Mouse (Mus musculus): Measurements from ENCODE around the gene Agl. TPM values are rescaled to one million over a fixed set of nuclear protein-coding genes. Genes with fewer than 3 reads are reported as not detected.
A peak's percentile ranks its signal among the peaks of the same experiment; 100 is the strongest.

Gene Agl
- polyA plus RNA-seq, 1 experiment from 2014 or later = 19.5 TPM

DNA sequence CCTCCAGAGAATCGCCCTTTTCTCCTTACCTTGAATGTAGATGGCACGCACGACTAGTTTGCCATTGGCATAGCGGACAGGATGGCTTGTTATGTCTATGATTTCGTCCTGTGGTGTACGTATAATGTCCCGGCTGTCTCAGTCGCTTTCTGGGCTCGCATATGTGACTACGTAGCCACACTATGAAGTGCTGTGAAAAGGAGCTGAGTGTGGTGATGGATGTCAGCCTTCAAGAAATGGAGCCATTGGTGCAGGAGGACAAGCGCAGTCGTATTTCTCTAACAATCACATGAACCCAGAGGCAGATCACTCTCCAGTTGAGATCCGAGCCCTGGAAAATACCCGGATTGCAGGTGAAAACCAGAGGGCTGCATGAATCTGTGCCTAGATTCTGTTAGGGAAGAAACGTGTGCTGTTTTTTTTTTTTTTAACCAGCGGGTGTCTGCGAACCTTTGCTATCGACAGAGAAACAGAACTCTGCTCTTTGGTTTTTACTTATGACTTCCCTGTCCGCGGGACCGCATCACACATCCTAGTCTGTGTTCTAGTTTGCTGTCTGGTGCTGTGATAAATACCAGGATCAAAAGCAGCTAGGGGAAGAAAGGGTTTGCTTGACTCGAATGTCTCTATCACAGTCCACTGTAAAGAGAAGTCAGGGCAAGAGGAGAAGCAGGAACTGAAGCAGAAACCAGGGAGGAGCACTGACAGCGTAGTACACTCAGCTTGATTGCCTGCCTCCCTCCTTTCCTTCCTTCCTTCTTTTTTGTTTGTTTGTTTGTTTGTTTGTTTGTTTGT lies 28.9 kb upstream of the Agl start:
- no peak overlapping the region for H3K27ac ChIP-seq
- WGBS = 77% methylated on average over 23 of the region's 23 CpGs
- no peaks in the 10 kb centered on the region for H3K4me1 ChIP-seq (replicated peaks; ENCODE audit: control insufficient read depth, insufficient read depth, low read length)
- H3K9me3 ChIP-seq (ENCODE audit: control insufficient read depth, low read length) = no peaks in the 10 kb centered on the region
- ATAC-seq (ENCODE audit: low FRiP score) (no peak), DNase-seq (ENCODE audit: low spot score) (no peak)
- no peaks in the 10 kb centered on the region for H3K27me3 ChIP-seq (ENCODE audit: control insufficient read depth, insufficient read depth, low read length)
- H3K36me3 ChIP-seq (replicated peaks; ENCODE audit: control insufficient read depth, insufficient read depth) = no peaks in the 10 kb centered on the region
- H3K9ac ChIP-seq = no peak overlapping the region
- H3K4me3 ChIP-seq (replicated peaks; ENCODE audit: low read length) = no peak overlapping the region
- no peak overlapping the region for H3K4me2 ChIP-seq (replicated peaks)

DNA sequence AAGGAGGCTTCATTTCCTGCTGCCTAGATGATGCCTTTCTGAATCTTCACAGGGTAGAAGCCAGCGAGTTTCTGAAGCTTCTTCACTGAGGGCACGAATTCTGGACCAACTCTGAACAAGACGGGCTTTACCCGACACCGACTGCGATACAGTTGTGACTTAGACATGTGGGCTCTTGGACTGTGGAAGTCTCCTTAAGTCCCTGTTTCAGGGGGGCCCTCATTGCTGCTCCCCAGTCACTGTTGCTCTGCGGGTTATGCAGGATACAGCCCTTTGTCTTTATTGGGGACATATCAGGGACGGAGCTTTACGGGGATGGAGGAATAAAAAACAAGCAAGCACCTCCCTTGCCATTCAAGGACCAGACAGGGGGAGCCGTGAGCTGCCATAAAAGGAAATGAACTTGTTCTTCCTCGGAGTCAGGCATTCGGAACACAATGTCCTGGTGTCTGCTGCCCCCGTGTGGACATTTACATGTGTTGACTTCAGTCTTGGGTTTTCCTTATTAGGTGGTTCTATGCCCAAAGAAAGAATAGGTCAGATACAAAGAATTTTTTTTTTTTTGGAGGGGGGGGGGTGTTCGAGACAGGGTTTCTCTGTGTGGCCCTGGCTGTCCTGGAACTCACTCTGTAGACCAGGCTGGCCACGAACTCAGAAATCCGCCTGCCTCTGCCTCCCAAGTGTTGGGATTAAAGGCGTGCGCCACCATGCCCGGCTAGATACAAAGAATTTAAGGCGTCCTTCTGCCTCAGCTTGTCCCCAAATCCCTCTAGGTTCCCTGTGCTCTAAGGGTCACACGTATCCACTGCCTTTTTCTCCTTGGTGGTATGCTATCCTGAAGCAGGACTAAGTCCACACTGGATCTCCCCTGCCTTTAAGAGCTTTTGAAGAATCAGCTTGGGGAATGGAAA lies 28.1 kb upstream of the Agl start:
- Histone ChIP-seq H3K36me3 (replicated peaks; ENCODE audit: control insufficient read depth, insufficient read depth) (no peaks in the 10 kb centered on the region), H3K4me3 (replicated peaks; ENCODE audit: low read length) (peak overlapping the region; percentile 23), H3K4me2 (replicated peaks) (peak overlapping the region; percentile 53), H3K9me3 (ENCODE audit: control insufficient read depth, low read length) (no peaks in the 10 kb centered on the region), H3K27ac (no peak overlapping the region), H3K27me3 (ENCODE audit: control insufficient read depth, insufficient read depth, low read length) (no peaks in the 10 kb centered on the region), H3K9ac (peak overlapping the region; percentile 41), H3K4me1 (replicated peaks; ENCODE audit: control insufficient read depth, insufficient read depth, low read length) (no peaks in the 10 kb centered on the region)
- WGBS = 24% methylated on average over 21 of the region's 21 CpGs
- DNase-seq (ENCODE audit: low spot score) = peak; percentile 98
- peak; percentile 87 for ATAC-seq (ENCODE audit: low FRiP score)

DNA sequence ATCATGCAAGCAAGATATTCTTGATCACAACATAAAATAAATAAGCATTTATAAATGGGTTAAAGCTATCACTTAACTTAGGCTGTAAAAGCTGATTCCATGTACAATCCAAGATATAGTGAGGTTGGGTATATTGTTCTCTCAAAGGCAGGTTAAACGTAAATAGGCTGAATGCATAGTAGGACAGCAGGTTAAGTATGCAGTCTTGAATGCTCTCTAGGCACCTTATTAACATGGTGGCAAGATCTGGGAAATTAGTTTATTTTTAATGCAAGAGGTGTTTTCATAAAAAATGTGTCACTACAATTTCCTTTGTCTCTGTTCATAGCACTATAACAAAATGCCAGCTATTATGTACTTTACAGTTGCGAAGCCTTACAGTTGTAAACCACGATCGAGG lies 27.4 kb upstream of the Agl start:
- H3K9me3 ChIP-seq (ENCODE audit: control insufficient read depth, low read length) = no peaks in the 10 kb centered on the region
- H3K4me3 ChIP-seq (replicated peaks; ENCODE audit: low read length) = peak overlapping the region; percentile 23; the same call in 1 of the 2 replicates
- WGBS = 77% methylated on average over 4 of the region's 4 CpGs
- DNase-seq (ENCODE audit: low spot score) (no peak), ATAC-seq (ENCODE audit: low FRiP score) (no peak)
- H3K36me3 ChIP-seq (replicated peaks; ENCODE audit: control insufficient read depth, insufficient read depth) = no peaks in the 10 kb centered on the region
- no peak overlapping the region; the same call in 1 of the 2 replicates for H3K9ac ChIP-seq
- no peak overlapping the region for H3K27ac ChIP-seq
- no peaks in the 10 kb centered on the region for H3K4me1 ChIP-seq (replicated peaks; ENCODE audit: control insufficient read depth, insufficient read depth, low read length)
- no peaks in the 10 kb centered on the region for H3K27me3 ChIP-seq (ENCODE audit: control insufficient read depth, insufficient read depth, low read length)
- H3K4me2 ChIP-seq (replicated peaks) = peak overlapping the region; percentile 53

DNA sequence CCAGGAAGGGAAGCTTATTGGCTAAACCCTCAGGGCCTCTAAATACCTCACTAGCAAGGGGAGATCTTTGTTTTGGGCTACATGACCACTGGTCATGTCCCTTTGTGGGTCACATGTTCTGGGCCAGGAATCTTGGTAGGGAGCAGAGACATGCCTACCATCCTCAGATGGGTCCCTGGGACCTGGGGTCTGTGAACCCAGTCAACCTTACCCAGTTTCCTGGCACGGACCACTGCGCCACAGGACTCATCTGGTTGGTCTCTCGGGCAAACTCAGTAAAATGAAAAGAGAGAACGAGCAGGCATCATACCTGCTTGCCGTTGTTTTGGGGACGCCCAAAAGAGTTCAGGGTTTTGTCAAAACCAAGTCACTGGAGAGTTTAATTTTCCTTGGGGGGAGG lies 26.3 kb upstream of the Agl start:
- Histone ChIP-seq H3K4me2 (replicated peaks) (no peak overlapping the region), H3K27ac (no peak overlapping the region), H3K9ac (no peak overlapping the region), H3K9me3 (ENCODE audit: control insufficient read depth, low read length) (no peaks in the 10 kb centered on the region), H3K27me3 (ENCODE audit: control insufficient read depth, insufficient read depth, low read length) (no peaks in the 10 kb centered on the region), H3K4me3 (replicated peaks; ENCODE audit: low read length) (no peak overlapping the region), H3K36me3 (replicated peaks; ENCODE audit: control insufficient read depth, insufficient read depth) (no peaks in the 10 kb centered on the region), H3K4me1 (replicated peaks; ENCODE audit: control insufficient read depth, insufficient read depth, low read length) (no peaks in the 10 kb centered on the region)
- 96% methylated on average over 6 of the region's 6 CpGs for WGBS
- ATAC-seq (ENCODE audit: low FRiP score) = no peak
- no peak for DNase-seq (ENCODE audit: low spot score)

DNA sequence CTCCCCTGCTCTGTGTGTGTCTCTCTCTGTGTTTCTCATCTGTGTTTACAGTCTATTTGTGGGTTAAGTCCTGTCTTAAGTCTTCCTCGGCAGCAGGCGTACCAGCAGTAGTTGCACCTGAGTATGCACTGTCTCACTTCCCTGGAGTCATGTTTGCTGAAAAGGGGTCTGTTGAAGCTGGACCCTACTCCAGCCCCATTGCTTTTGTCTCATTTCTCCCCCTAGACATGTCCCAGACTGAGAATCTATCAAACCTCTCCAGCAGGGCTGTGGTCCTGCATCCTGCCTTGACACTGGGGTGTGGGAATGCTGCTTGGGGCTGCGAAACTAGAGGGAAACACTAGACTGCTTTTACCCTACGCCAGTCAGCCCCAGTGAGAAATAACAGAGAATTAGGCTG lies 25.5 kb upstream of the Agl start:
- Histone ChIP-seq H3K4me1 (replicated peaks; ENCODE audit: control insufficient read depth, insufficient read depth, low read length) (no peaks in the 10 kb centered on the region), H3K27ac (no peak overlapping the region), H3K4me3 (replicated peaks; ENCODE audit: low read length) (no peak overlapping the region), H3K9ac (no peak overlapping the region), H3K27me3 (ENCODE audit: control insufficient read depth, insufficient read depth, low read length) (no peaks in the 10 kb centered on the region), H3K9me3 (ENCODE audit: control insufficient read depth, low read length) (no peaks in the 10 kb centered on the region), H3K36me3 (replicated peaks; ENCODE audit: control insufficient read depth, insufficient read depth) (no peaks in the 10 kb centered on the region), H3K4me2 (replicated peaks) (no peak overlapping the region)
- DNase-seq (ENCODE audit: low spot score) = no peak
- WGBS = 86% methylated on average over 4 of the region's 4 CpGs
- no peak for ATAC-seq (ENCODE audit: low FRiP score)

DNA sequence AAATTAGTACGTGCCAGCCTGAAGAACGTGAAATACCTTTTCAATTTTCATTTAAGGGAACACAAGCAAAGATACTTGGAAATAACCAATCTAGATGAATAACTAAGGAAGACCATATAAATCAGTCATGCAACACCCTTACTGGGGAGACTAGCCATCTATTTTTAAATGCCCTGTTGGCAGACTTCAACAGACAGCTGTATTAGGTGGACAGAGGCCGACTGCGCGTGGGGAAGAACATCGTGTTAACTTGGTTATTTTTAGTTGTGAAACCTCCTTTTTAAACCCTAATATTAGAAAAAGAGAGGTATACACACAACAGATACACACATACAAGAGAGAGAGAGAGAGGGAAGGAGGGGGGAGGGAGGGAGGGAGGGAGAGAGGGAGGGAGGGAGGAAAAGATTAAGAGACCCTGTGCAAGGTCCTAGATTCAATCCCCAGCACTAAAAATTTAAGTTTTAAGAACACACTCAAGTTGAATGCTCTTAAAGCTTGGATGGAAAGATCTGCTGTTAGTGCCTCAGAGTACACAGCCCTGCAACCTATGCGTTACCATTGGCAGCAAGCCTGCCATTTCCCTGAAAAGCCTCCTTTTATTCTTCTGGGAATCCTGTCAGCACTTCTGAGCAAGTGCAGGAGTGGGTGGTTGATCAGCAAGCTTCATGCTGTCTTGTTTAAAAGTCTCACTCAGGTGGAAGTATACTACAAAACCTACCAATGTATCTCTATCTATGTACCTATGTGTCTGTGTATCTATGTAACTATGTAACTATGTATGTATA lies 24.8 kb upstream of the Agl start:
- 91% methylated on average over 7 of the region's 7 CpGs for WGBS
- Histone ChIP-seq H3K9me3 (ENCODE audit: control insufficient read depth, low read length) (no peaks in the 10 kb centered on the region), H3K4me3 (replicated peaks; ENCODE audit: low read length) (no peak overlapping the region), H3K27ac (no peak overlapping the region), H3K4me1 (replicated peaks; ENCODE audit: control insufficient read depth, insufficient read depth, low read length) (no peaks in the 10 kb centered on the region), H3K27me3 (ENCODE audit: control insufficient read depth, insufficient read depth, low read length) (no peaks in the 10 kb centered on the region), H3K36me3 (replicated peaks; ENCODE audit: control insufficient read depth, insufficient read depth) (no peaks in the 10 kb centered on the region), H3K4me2 (replicated peaks) (no peak overlapping the region), H3K9ac (no peak overlapping the region)
- ATAC-seq (ENCODE audit: low FRiP score) (no peak), DNase-seq (ENCODE audit: low spot score) (no peak)

DNA sequence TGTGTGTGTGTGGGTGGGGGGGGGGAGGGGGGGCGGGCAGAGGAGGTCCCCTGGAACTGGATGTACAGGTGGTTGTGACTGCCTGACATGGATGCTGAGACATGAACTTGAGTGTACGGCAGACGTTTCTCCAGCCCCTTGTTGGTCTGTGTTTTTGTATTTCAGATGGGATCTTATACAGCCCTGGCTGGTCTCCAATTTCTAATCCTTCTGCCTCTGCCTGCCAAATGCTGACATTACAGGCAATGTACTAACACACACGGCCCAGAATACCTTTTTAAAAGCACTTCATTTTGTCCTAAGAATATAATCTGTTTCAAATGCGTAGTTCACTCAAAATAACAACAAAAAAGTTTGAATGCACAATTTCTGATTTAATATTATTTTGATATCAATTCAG lies 23.4 kb upstream of the Agl start:
- Histone ChIP-seq H3K4me3 (replicated peaks; ENCODE audit: low read length) (no peak overlapping the region), H3K9me3 (ENCODE audit: control insufficient read depth, low read length) (no peaks in the 10 kb centered on the region), H3K9ac (no peak overlapping the region), H3K4me2 (replicated peaks) (no peak overlapping the region), H3K4me1 (replicated peaks; ENCODE audit: control insufficient read depth, insufficient read depth, low read length) (no peaks in the 10 kb centered on the region), H3K36me3 (replicated peaks; ENCODE audit: control insufficient read depth, insufficient read depth) (no peaks in the 10 kb centered on the region), H3K27me3 (ENCODE audit: control insufficient read depth, insufficient read depth, low read length) (no peaks in the 10 kb centered on the region), H3K27ac (no peak overlapping the region)
- WGBS = 69% methylated on average over 5 of the region's 5 CpGs
- no peak for ATAC-seq (ENCODE audit: low FRiP score)
- peak; percentile 36 for DNase-seq (ENCODE audit: low spot score)

DNA sequence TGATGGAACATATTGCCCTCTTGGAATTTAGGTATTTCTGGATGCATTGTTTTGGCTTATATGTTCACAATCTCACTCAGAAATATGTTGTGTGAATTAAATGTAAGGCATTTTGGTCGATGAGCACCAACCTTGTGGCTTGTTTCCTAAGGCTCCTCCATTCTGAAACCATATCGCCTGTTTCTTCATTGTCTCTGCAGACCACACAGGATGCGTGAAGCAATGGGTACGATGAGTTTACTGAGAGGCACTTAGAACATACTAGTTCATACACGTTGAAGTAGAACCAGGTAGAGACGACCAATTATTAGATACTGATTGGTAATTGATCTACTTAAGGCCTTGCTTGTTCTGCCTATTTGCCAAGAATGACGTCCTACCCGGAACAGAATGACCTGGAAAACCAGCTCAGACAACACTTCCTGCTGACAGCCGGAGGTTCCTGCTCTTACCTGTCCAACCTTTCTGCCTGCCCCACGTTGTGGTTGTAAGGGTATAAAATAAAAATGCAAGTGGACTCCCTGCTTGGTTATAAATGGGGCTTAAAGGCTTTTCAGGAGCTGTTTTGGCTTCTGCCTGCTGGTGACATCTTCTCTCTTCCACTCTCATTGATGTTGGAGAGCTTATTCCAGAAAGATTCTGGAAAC lies 21.4 kb upstream of the Agl start:
- 91% methylated on average over 10 of the region's 10 CpGs for WGBS
- H3K27ac ChIP-seq = no peak overlapping the region
- H3K4me3 ChIP-seq (replicated peaks; ENCODE audit: low read length) = no peak overlapping the region
- H3K4me1 ChIP-seq (replicated peaks; ENCODE audit: control insufficient read depth, insufficient read depth, low read length) = no peaks in the 10 kb centered on the region
- H3K4me2 ChIP-seq (replicated peaks) = no peak overlapping the region
- no peaks in the 10 kb centered on the region for H3K9me3 ChIP-seq (ENCODE audit: control insufficient read depth, low read length)
- H3K27me3 ChIP-seq (ENCODE audit: control insufficient read depth, insufficient read depth, low read length) = no peaks in the 10 kb centered on the region
- ATAC-seq (ENCODE audit: low FRiP score) (no peak), DNase-seq (ENCODE audit: low spot score) (no peak)
- H3K9ac ChIP-seq = no peak overlapping the region
- no peaks in the 10 kb centered on the region for H3K36me3 ChIP-seq (replicated peaks; ENCODE audit: control insufficient read depth, insufficient read depth)
